In genomic region chr17:81189996-81190395, GRCm38 (mm10) we compare ENCODE assay signal across 9 mouse cellular contexts.
DNase-seq lines count a peak whose midpoint lies in the region; TF ChIP-seq lines count a peak whose summit lies in the region.
"Had no signal": no experiment of that assay in that cellular context is flagged by ENCODE, and none has a peak within 500 bp of the region (broad histone marks: within the 10 kb centered on the region; RNA-seq: fewer than 3 reads in every experiment).

No protein-coding gene starts in this region.

- WGBS in large intestine, adult 2 months, result 34% methylated on average over 4 of the region's 4 CpGs

- TF ChIP-seq POLR2A in cortical plate, adult 2 months (IDR thresholded peaks at IDR 0.05; ENCODE audit: extremely low read depth, insufficient read depth, low read length), result no peak

- peak; percentile 72 for TF ChIP-seq CTCF in cortical plate, adult 2 months (IDR thresholded peaks at IDR 0.05; ENCODE audit: extremely low read depth, insufficient read depth, low read length)

- no peak overlapping the region for H3K27ac ChIP-seq in cortical plate, adult 2 months (ENCODE audit: insufficient read depth, low read length)
- H3K27ac ChIP-seq: embryonic facial prominence, embryonic 13.5 days had no signal

- H3K4me3 ChIP-seq in cortical plate, adult 2 months (ENCODE audit: insufficient read depth, low read length), result no peak overlapping the region
- H3K4me3 ChIP-seq: embryonic facial prominence, embryonic 13.5 days had no signal

- no peaks in the 10 kb centered on the region; the same call in 1 of the 2 replicates for H3K4me1 ChIP-seq in cortical plate, adult 2 months (ENCODE audit: control insufficient read depth, insufficient read depth, low read length)

- DNase-seq in A20 (ENCODE audit: low read depth, low spot score) (peak; percentile 4), NIH3T3 (ENCODE audit: low read depth) (peak; percentile 35)
- peak; percentile 60 for DNase-seq in heart, postnatal 4 days
- peak; percentile 1 for DNase-seq in large intestine, adult 2 months (ENCODE audit: low read depth, low spot score)
- peak; percentile 39 for DNase-seq in lung, postnatal 14 days
- peak; percentile 44 for DNase-seq in right cerebral cortex, adult 18-20 months
- no peak for DNase-seq in spleen, postnatal 4 days (ENCODE audit: low spot score in 2 of 2)

Comparison
In these comparisons a context has a peak if more than half of its experiments do, and no peak if none do; other contexts are left out.
1. DNase-seq: peak in A20 (single experiment), NIH3T3 (single experiment), heart, postnatal 4 days (single experiment), large intestine, adult 2 months (single experiment), lung, postnatal 14 days (single experiment) and right cerebral cortex, adult 18-20 months (single experiment); none in spleen, postnatal 4 days (0 of 2).